Mouse (Mus musculus) bone marrow, adult 2 months (tissue): ENCODE data around the gene Zfyve16.

Source experiments
- CTCF ChIP-seq: fragments of 200-500 bp; IDR thresholded peaks from 2 replicates; pipeline ENCODE4 v1.5.1; 2011; ENCODE audit warnings: low read length, control low read depth; ENCODE audit not compliant: control insufficient read depth, insufficient read depth
- POLR2A ChIP-seq: fragments of 200-500 bp; IDR thresholded peaks from 2 replicates; pipeline ENCODE4 v1.6.1; 2011; ENCODE audit warnings: low read depth, mild to moderate bottlenecking, control low read depth, low read length, borderline replicate concordance; ENCODE audit not compliant: control insufficient read depth

- no peak for TF ChIP-seq POLR2A
- TF ChIP-seq CTCF, result no peak
These were observed 3.1 kb upstream of the Zfyve16 start for GRCm38 (mm10) chr13:92533801-92534200.
